Mouse (Mus musculus) heart, embryonic 13.5 days (tissue): ENCODE data around the gene Sbsn. TPM values are rescaled to one million over a fixed set of nuclear protein-coding genes. Genes with fewer than 3 reads are reported as not detected.
A peak's percentile ranks its signal among the peaks of the same experiment; 100 is the strongest.

Experiments
- ATAC-seq: fragments of 200-750 bp; cut with Nextera tagmentation; 2 replicates; pipeline ENCODE4 v1.8.0; 2017; ENCODE audit warnings: moderate TSS enrichment; ENCODE audit not compliant: insufficient number of reproducible peaks, low FRiP score, low TSS enrichment; ENCODE audit errors: extremely low read depth
- H3K27ac ChIP-seq: fragments of 300-500 bp; sonication (generic); replicated peaks from 2 replicates; pipeline ENCODE4 v1.5.1; 2015; ENCODE audit warnings: moderate library complexity, mild to moderate bottlenecking, inconsistent platforms
- H3K27me3 ChIP-seq: fragments of 300-500 bp; sonication (generic); replicated peaks from 2 replicates; pipeline ENCODE4 v1.6.1; 2015; ENCODE audit warnings: mild to moderate bottlenecking, inconsistent platforms
- H3K36me3 ChIP-seq: fragments of 300-500 bp; sonication (generic); 2 replicates; pipeline ENCODE4 v1.6.1; 2015; ENCODE audit warnings: mild to moderate bottlenecking, inconsistent platforms
- H3K4me1 ChIP-seq: fragments of 300-500 bp; sonication (generic); 2 replicates; pipeline ENCODE4 v1.6.1; 2015; ENCODE audit warnings: inconsistent platforms
- H3K4me2 ChIP-seq: fragments of 300-500 bp; sonication (generic); 2 replicates; pipeline ENCODE4 v1.6.1; 2015; ENCODE audit warnings: inconsistent platforms, mild to moderate bottlenecking, moderate library complexity
- H3K4me3 ChIP-seq: fragments of 300-500 bp; sonication (generic); 2 replicates; pipeline ENCODE4 v1.5.1; 2015; ENCODE audit warnings: moderate library complexity, mild to moderate bottlenecking, inconsistent platforms
- H3K9ac ChIP-seq: fragments of 300-500 bp; sonication (generic); 2 replicates; pipeline ENCODE4 v1.6.1; 2015; ENCODE audit warnings: inconsistent platforms, mild to moderate bottlenecking, moderate library complexity
- H3K9me3 ChIP-seq: fragments of 300-500 bp; sonication (generic); 2 replicates; pipeline ENCODE4 v1.6.1; 2016; ENCODE audit warnings: inconsistent platforms
- WGBS: fragments of 180-500 bp; shearing (Covaris S2); methylation state at CpG from one replicate; pipeline ENCODE4 v1.1.7; 2015; ENCODE audit warnings: mixed read lengths; 5-methylcytosine and 5-hydroxymethylcytosine counted together
- polyA plus RNA-seq: library from polyadenylated mRNA; unstranded; fragments of >200 nt; fragmentation: Nextera tagmentation; extraction: Ambion mirVana; gene quantifications from 2 replicates; pipeline ENCODE4 v1.2.1, GENCODE M21; 2015

The Sbsn gene
- polyA plus RNA-seq, 1 experiment from 2014 or later, result 0.47 TPM

DNA sequence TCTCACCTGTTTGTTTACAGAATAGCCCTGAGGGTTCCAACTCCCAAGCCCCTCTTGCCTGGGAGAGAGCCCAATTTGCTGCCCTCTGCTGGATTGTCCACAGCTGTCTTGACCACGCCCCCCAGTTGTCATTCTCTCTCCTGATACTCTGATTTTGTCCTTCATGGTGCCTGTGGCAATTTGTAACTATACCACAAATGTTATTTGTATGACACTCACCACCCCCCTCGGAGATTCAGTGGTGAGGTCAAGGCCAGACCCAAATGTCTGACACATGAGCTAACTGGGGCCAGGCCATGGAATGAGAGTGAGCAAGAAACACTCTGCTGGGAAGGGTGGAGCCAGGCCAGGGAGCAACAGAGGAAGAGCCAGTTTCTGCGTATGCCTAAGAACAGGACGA is 7.6 kb downstream of the Sbsn start:
- peaks cover 21% of the 10 kb centered on the region for H3K4me1 ChIP-seq
- H3K27me3 ChIP-seq, result peaks cover 10% of the 10 kb centered on the region; the same call in 1 of the 2 replicates
- no peak for ATAC-seq
- no peak overlapping the region for H3K4me3 ChIP-seq
- 29% methylated on average over 4 of the region's 4 CpGs for WGBS
- H3K9me3 ChIP-seq, result peaks cover 11% of the 10 kb centered on the region
- no peak overlapping the region for H3K27ac ChIP-seq
- no peak overlapping the region for H3K9ac ChIP-seq
- no peak overlapping the region for H3K4me2 ChIP-seq
- H3K36me3 ChIP-seq, result peaks cover 20% of the 10 kb centered on the region

GRCm38 (mm10) chr7:30761769-30762352 is 10.6 kb downstream of the Sbsn start:
- Histone ChIP-seq H3K27ac (no peak overlapping the region), H3K9ac (no peak overlapping the region), H3K9me3 (no peaks in the 10 kb centered on the region), H3K36me3 (no peaks in the 10 kb centered on the region), H3K4me2 (no peak overlapping the region), H3K27me3 (peaks cover 27% of the 10 kb centered on the region; the same call in 1 of the 2 replicates), H3K4me1 (peaks cover 21% of the 10 kb centered on the region), H3K4me3 (no peak overlapping the region)
- no peak for ATAC-seq
- 28% methylated on average over 4 of the region's 4 CpGs for WGBS

GRCm38 (mm10) chr7:30763456-30763855 is 12.2 kb downstream of the Sbsn start, which contains the start of gene Dmkn:
Dmkn (plus strand) TSS chr7:30763756.
- Histone ChIP-seq H3K9ac (no peak within 1 kb of the TSS), H3K4me3 (no peak within 1 kb of the TSS), H3K4me1 (peaks cover 21% of the 10 kb centered on the region), H3K9me3 (no peaks in the 10 kb centered on the region), H3K4me2 (no peak within 1 kb of the TSS), H3K27me3 (peaks cover 27% of the 10 kb centered on the region; the same call in 1 of the 2 replicates), H3K36me3 (no peaks in the 10 kb centered on the region), H3K27ac (no peak within 1 kb of the TSS)
- 53% methylated on average over 5 of the region's 5 CpGs for WGBS
- no peak for ATAC-seq

GRCm38 (mm10) chr7:30765173-30765572 is 13.9 kb downstream of the Sbsn start:
- Histone ChIP-seq H3K27me3 (peaks cover 39% of the 10 kb centered on the region; the same call in 1 of the 2 replicates), H3K4me3 (no peak overlapping the region), H3K9me3 (no peaks in the 10 kb centered on the region), H3K9ac (no peak overlapping the region), H3K4me2 (peak overlapping the region; percentile 37), H3K4me1 (peaks cover 17% of the 10 kb centered on the region), H3K27ac (no peak overlapping the region), H3K36me3 (no peaks in the 10 kb centered on the region)
- WGBS, result 41% methylated on average over 11 of the region's 11 CpGs
- ATAC-seq, result no peak

DNA sequence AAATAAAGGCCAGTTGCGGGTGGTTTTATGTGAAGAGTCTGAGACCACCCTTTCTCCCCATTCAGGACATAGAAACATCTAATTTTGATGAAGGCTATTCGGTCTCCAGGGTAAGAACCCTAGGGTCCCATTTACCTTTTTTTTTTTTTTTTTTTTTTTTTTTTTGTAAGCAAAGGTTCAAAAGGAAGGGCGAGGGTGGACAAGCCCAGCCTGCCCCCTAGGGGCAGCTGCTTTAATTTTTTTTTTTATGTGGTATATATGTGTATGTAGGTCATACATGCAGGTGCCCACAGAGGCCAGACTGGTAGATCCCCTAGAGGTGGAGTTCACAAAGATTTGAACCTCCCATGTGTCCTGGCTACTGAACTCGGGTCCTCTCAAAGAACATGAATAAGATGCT is 15.1 kb downstream of the Sbsn start:
- H3K4me2 ChIP-seq, result no peak overlapping the region
- no peak overlapping the region for H3K4me3 ChIP-seq
- peaks cover 2% of the 10 kb centered on the region; the same call in 1 of the 2 replicates for H3K9me3 ChIP-seq
- no peak for ATAC-seq
- H3K27me3 ChIP-seq, result peaks cover 39% of the 10 kb centered on the region; the same call in 1 of the 2 replicates
- H3K4me1 ChIP-seq, result peaks cover 9% of the 10 kb centered on the region
- no peaks in the 10 kb centered on the region for H3K36me3 ChIP-seq
- 81% methylated on average over 4 of the region's 4 CpGs for WGBS
- no peak overlapping the region for H3K9ac ChIP-seq
- no peak overlapping the region for H3K27ac ChIP-seq

- peaks cover 5% of the 10 kb centered on the region; the same call in 1 of the 2 replicates for H3K9me3 ChIP-seq
- no peak overlapping the region for H3K4me3 ChIP-seq
- H3K4me2 ChIP-seq, result no peak overlapping the region
- peaks cover 27% of the 10 kb centered on the region; the same call in 1 of the 2 replicates for H3K27me3 ChIP-seq
- WGBS, result 30% methylated on average over 9 of the region's 9 CpGs
- H3K36me3 ChIP-seq, result no peaks in the 10 kb centered on the region
- H3K4me1 ChIP-seq, result peaks cover 5% of the 10 kb centered on the region; the same call in 1 of the 2 replicates
- ATAC-seq, result no peak
- no peak overlapping the region for H3K27ac ChIP-seq
- H3K9ac ChIP-seq, result peak overlapping the region; percentile 12; the same call in 1 of the 2 replicates
These were observed 18.0 kb downstream of the Sbsn start for GRCm38 (mm10) chr7:30769236-30769635.

DNA sequence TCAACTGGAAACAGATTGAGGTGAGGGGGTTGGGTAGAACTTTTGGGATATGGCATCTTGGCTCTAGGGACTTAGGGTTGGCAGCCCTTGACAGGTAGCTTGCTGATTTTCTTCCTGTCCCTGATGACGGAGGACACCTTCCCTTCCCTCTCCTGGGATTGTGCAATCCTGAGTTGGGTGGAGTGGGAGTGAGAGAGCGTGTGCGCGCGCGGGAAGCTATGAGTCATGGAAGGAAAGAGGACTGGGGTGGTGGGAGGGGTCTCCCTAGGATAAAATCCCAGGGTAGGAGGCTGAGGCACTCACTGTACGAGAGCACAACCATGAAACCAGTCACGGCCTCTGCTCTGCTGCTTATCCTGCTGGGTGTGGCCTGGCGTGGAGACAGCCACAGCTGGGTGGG is 24.8 kb downstream of the Sbsn start:
- 66% methylated on average over 9 of the region's 9 CpGs for WGBS
- H3K4me1 ChIP-seq, result no peaks in the 10 kb centered on the region
- H3K27me3 ChIP-seq, result 0 out of 2 replicates have a peak, but pooled peaks cover 10% of the 10 kb centered on the region
- no peak overlapping the region for H3K4me2 ChIP-seq
- no peak overlapping the region for H3K4me3 ChIP-seq
- H3K27ac ChIP-seq, result no peak overlapping the region
- H3K9me3 ChIP-seq, result peaks cover 5% of the 10 kb centered on the region; the same call in 1 of the 2 replicates
- no peaks in the 10 kb centered on the region for H3K36me3 ChIP-seq
- no peak for ATAC-seq
- H3K9ac ChIP-seq, result no peak overlapping the region

GRCm38 (mm10) chr7:30777081-30777579 is 25.9 kb downstream of the Sbsn start:
- Histone ChIP-seq H3K4me2 (no peak overlapping the region), H3K36me3 (no peaks in the 10 kb centered on the region), H3K27ac (no peak overlapping the region), H3K4me3 (no peak overlapping the region), H3K9me3 (no peaks in the 10 kb centered on the region), H3K4me1 (no peaks in the 10 kb centered on the region), H3K9ac (no peak overlapping the region), H3K27me3 (0 out of 2 replicates have a peak, but pooled peaks cover 10% of the 10 kb centered on the region)
- 36% methylated on average over 7 of the region's 7 CpGs for WGBS
- no peak for ATAC-seq

- Histone ChIP-seq H3K27me3 (0 out of 2 replicates have a peak, but pooled peaks cover 10% of the 10 kb centered on the region), H3K9ac (no peak overlapping the region), H3K27ac (no peak overlapping the region), H3K4me1 (no peaks in the 10 kb centered on the region), H3K4me2 (no peak overlapping the region), H3K9me3 (no peaks in the 10 kb centered on the region), H3K4me3 (no peak overlapping the region), H3K36me3 (no peaks in the 10 kb centered on the region)
- ATAC-seq, result no peak
- WGBS, result 83% methylated on average over 1 of the region's 1 CpGs
These were observed 26.6 kb downstream of the Sbsn start for GRCm38 (mm10) chr7:30777911-30778310.

GRCm38 (mm10) chr7:30781792-30782191 is 30.5 kb downstream of the Sbsn start:
- no peaks in the 10 kb centered on the region for H3K9me3 ChIP-seq
- no peak overlapping the region for H3K27ac ChIP-seq
- ATAC-seq, result no peak
- 53% methylated on average over 4 of the region's 4 CpGs for WGBS
- H3K4me3 ChIP-seq, result no peak overlapping the region
- no peak overlapping the region for H3K9ac ChIP-seq
- H3K36me3 ChIP-seq, result no peaks in the 10 kb centered on the region
- H3K27me3 ChIP-seq, result peaks cover 14% of the 10 kb centered on the region; the same call in 1 of the 2 replicates
- H3K4me1 ChIP-seq, result no peaks in the 10 kb centered on the region
- no peak overlapping the region for H3K4me2 ChIP-seq

DNA sequence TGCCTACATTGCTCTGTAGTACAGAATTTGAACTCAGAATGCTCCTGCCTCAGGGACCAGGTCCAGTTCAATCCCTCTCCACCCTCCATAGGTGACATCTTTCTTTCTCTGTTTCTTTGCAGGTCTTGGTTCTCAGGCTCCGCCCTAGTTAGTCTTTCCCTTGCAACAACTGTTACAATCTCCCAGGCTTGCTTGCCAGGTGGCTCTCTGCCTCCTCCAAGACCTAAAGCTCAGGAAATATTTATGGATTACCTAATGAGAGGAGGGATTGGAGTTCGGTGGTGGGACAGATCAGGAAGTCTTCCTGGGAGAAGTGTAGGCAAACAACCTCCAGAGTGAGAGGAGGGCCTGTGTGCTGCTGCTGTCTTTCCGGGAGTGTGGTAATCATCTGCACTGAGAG is 31.4 kb downstream of the Sbsn start:
- H3K27me3 ChIP-seq, result peaks cover 22% of the 10 kb centered on the region
- no peak overlapping the region for H3K9ac ChIP-seq
- H3K36me3 ChIP-seq, result no peaks in the 10 kb centered on the region
- H3K27ac ChIP-seq, result no peak overlapping the region
- ATAC-seq, result no peak
- H3K4me2 ChIP-seq, result no peak overlapping the region
- no peaks in the 10 kb centered on the region for H3K4me1 ChIP-seq
- 63% methylated on average over 3 of the region's 3 CpGs for WGBS
- no peak overlapping the region for H3K4me3 ChIP-seq
- H3K9me3 ChIP-seq, result no peaks in the 10 kb centered on the region

- no peaks in the 10 kb centered on the region for H3K4me1 ChIP-seq
- no peak overlapping the region for H3K4me2 ChIP-seq
- H3K27ac ChIP-seq, result no peak overlapping the region
- no peak overlapping the region for H3K4me3 ChIP-seq
- ATAC-seq, result no peak
- peaks cover 27% of the 10 kb centered on the region for H3K27me3 ChIP-seq
- H3K36me3 ChIP-seq, result no peaks in the 10 kb centered on the region
- no peaks in the 10 kb centered on the region for H3K9me3 ChIP-seq
- WGBS, result 37% methylated on average over 1 of the region's 1 CpGs
- H3K9ac ChIP-seq, result no peak overlapping the region
These were observed 33.9 kb downstream of the Sbsn start for GRCm38 (mm10) chr7:30785154-30785553.
